Mouse (Mus musculus): ENCODE data around the gene Srsf3. TPM values are rescaled to one million over a fixed set of nuclear protein-coding genes. Genes with fewer than 3 reads are reported as not detected.
A peak's percentile ranks its signal among the peaks of the same experiment; 100 is the strongest.

The Srsf3 gene
- 937 and 1,031 TPM in 2 replicates for polyA plus RNA-seq (2014; fragmentation: Nextera tagmentation; extraction: Ambion mirVana)

- Histone ChIP-seq H3K4me2 (ENCODE audit: low read depth, low read length) (peak within 1 kb of the TSS; percentile 49), H3K4me3 (ENCODE audit: low read depth, low read length) (peak within 1 kb of the TSS; percentile 84), H3K27ac (replicated peaks; ENCODE audit: low read depth, low read length) (peak within 1 kb of the TSS; percentile 93), H3K36me3 (replicated peaks; ENCODE audit: control insufficient read depth, insufficient read depth, low read depth, low read length) (peaks cover 7% of the 10 kb centered on the region), H3K4me1 (ENCODE audit: control insufficient read depth, insufficient read depth, low read length) (no peaks in the 10 kb centered on the region; the same call in 1 of the 2 replicates), H3K9me3 (replicated peaks; ENCODE audit: control insufficient read depth, low read length) (no peaks in the 10 kb centered on the region), H3K27me3 (ENCODE audit: control insufficient read depth, insufficient read depth, low read length) (no peaks in the 10 kb centered on the region), H3K9ac (replicated peaks; ENCODE audit: low read length) (peak within 1 kb of the TSS; percentile 93)
- peak; percentile 93 for ATAC-seq (replicated peaks; ENCODE audit: insufficient number of reproducible peaks, low FRiP score, low TSS enrichment, low read depth)
- peak; percentile 100 for DNase-seq (ENCODE audit: low spot score)
- under 1% methylated on average over 77 of the region's 77 CpGs for WGBS
These were observed at the start of gene Srsf3 for GRCm38 (mm10) chr17:29032274-29033069. TSS of gene Srsf3 (plus strand) at chr17:29032628.

GRCm38 (mm10) chr17:28984724-28985420, 47.6 kb upstream of the Srsf3 start:
- no peak overlapping the region for H3K4me2 ChIP-seq (ENCODE audit: low read depth, low read length)
- no peaks in the 10 kb centered on the region for H3K4me1 ChIP-seq (ENCODE audit: control insufficient read depth, insufficient read depth, low read length)
- no peaks in the 10 kb centered on the region for H3K9me3 ChIP-seq (replicated peaks; ENCODE audit: control insufficient read depth, low read length)
- no peak for DNase-seq (ENCODE audit: low spot score)
- no peak for ATAC-seq (replicated peaks; ENCODE audit: insufficient number of reproducible peaks, low FRiP score, low TSS enrichment, low read depth)
- H3K36me3 ChIP-seq (replicated peaks; ENCODE audit: control insufficient read depth, insufficient read depth, low read depth, low read length), result peaks cover 3% of the 10 kb centered on the region; the same call in 1 of the 2 replicates
- H3K9ac ChIP-seq (replicated peaks; ENCODE audit: low read length), result no peak overlapping the region
- H3K27ac ChIP-seq (replicated peaks; ENCODE audit: low read depth, low read length), result no peak overlapping the region
- WGBS, result 79% methylated on average over 1 of the region's 1 CpGs
- no peak overlapping the region for H3K4me3 ChIP-seq (ENCODE audit: low read depth, low read length)
- H3K27me3 ChIP-seq (ENCODE audit: control insufficient read depth, insufficient read depth, low read length), result no peaks in the 10 kb centered on the region

GRCm38 (mm10) chr17:28986833-28987232, 45.6 kb upstream of the Srsf3 start:
- Histone ChIP-seq H3K9ac (replicated peaks; ENCODE audit: low read length) (no peak overlapping the region), H3K27ac (replicated peaks; ENCODE audit: low read depth, low read length) (no peak overlapping the region), H3K9me3 (replicated peaks; ENCODE audit: control insufficient read depth, low read length) (no peaks in the 10 kb centered on the region), H3K36me3 (replicated peaks; ENCODE audit: control insufficient read depth, insufficient read depth, low read depth, low read length) (no peaks in the 10 kb centered on the region; the same call in 1 of the 2 replicates), H3K4me1 (ENCODE audit: control insufficient read depth, insufficient read depth, low read length) (no peaks in the 10 kb centered on the region), H3K27me3 (ENCODE audit: control insufficient read depth, insufficient read depth, low read length) (no peaks in the 10 kb centered on the region), H3K4me3 (ENCODE audit: low read depth, low read length) (no peak overlapping the region), H3K4me2 (ENCODE audit: low read depth, low read length) (no peak overlapping the region)
- ATAC-seq (replicated peaks; ENCODE audit: insufficient number of reproducible peaks, low FRiP score, low TSS enrichment, low read depth) (no peak), DNase-seq (ENCODE audit: low spot score) (peak; percentile 57)

- H3K36me3 ChIP-seq (replicated peaks; ENCODE audit: control insufficient read depth, insufficient read depth, low read depth, low read length), result no peaks in the 10 kb centered on the region; the same call in 1 of the 2 replicates
- no peak overlapping the region for H3K27ac ChIP-seq (replicated peaks; ENCODE audit: low read depth, low read length)
- ATAC-seq (replicated peaks; ENCODE audit: insufficient number of reproducible peaks, low FRiP score, low TSS enrichment, low read depth) (no peak), DNase-seq (ENCODE audit: low spot score) (peak; percentile 65)
- no peak overlapping the region for H3K4me2 ChIP-seq (ENCODE audit: low read depth, low read length)
- no peak overlapping the region for H3K4me3 ChIP-seq (ENCODE audit: low read depth, low read length)
- no peaks in the 10 kb centered on the region for H3K27me3 ChIP-seq (ENCODE audit: control insufficient read depth, insufficient read depth, low read length)
- H3K9me3 ChIP-seq (replicated peaks; ENCODE audit: control insufficient read depth, low read length), result no peaks in the 10 kb centered on the region
- H3K9ac ChIP-seq (replicated peaks; ENCODE audit: low read length), result no peak overlapping the region
- 72% methylated on average over 4 of the region's 4 CpGs for WGBS
- H3K4me1 ChIP-seq (ENCODE audit: control insufficient read depth, insufficient read depth, low read length), result no peaks in the 10 kb centered on the region
These were observed 44.7 kb upstream of the Srsf3 start for GRCm38 (mm10) chr17:28987713-28988112.

- Histone ChIP-seq H3K4me2 (ENCODE audit: low read depth, low read length) (no peak overlapping the region), H3K9ac (replicated peaks; ENCODE audit: low read length) (no peak overlapping the region), H3K36me3 (replicated peaks; ENCODE audit: control insufficient read depth, insufficient read depth, low read depth, low read length) (no peaks in the 10 kb centered on the region; the same call in 1 of the 2 replicates), H3K4me3 (ENCODE audit: low read depth, low read length) (no peak overlapping the region), H3K9me3 (replicated peaks; ENCODE audit: control insufficient read depth, low read length) (no peaks in the 10 kb centered on the region), H3K27ac (replicated peaks; ENCODE audit: low read depth, low read length) (no peak overlapping the region), H3K27me3 (ENCODE audit: control insufficient read depth, insufficient read depth, low read length) (no peaks in the 10 kb centered on the region), H3K4me1 (ENCODE audit: control insufficient read depth, insufficient read depth, low read length) (no peaks in the 10 kb centered on the region)
- ATAC-seq (replicated peaks; ENCODE audit: insufficient number of reproducible peaks, low FRiP score, low TSS enrichment, low read depth) (no peak), DNase-seq (ENCODE audit: low spot score) (no peak)
- WGBS, result 90% methylated on average over 4 of the region's 4 CpGs
These were observed 44.1 kb upstream of the Srsf3 start for GRCm38 (mm10) chr17:28988291-28988690.

GRCm38 (mm10) chr17:28988996-28989395, 43.4 kb upstream of the Srsf3 start:
- Histone ChIP-seq H3K4me2 (ENCODE audit: low read depth, low read length) (no peak overlapping the region), H3K27ac (replicated peaks; ENCODE audit: low read depth, low read length) (no peak overlapping the region), H3K36me3 (replicated peaks; ENCODE audit: control insufficient read depth, insufficient read depth, low read depth, low read length) (no peaks in the 10 kb centered on the region; the same call in 1 of the 2 replicates), H3K4me3 (ENCODE audit: low read depth, low read length) (no peak overlapping the region), H3K27me3 (ENCODE audit: control insufficient read depth, insufficient read depth, low read length) (no peaks in the 10 kb centered on the region), H3K9me3 (replicated peaks; ENCODE audit: control insufficient read depth, low read length) (no peaks in the 10 kb centered on the region), H3K9ac (replicated peaks; ENCODE audit: low read length) (no peak overlapping the region), H3K4me1 (ENCODE audit: control insufficient read depth, insufficient read depth, low read length) (no peaks in the 10 kb centered on the region)
- ATAC-seq (replicated peaks; ENCODE audit: insufficient number of reproducible peaks, low FRiP score, low TSS enrichment, low read depth), result no peak
- DNase-seq (ENCODE audit: low spot score), result no peak
- WGBS, result 78% methylated on average over 3 of the region's 3 CpGs

GRCm38 (mm10) chr17:28990060-28990459, 42.4 kb upstream of the Srsf3 start:
- ATAC-seq (replicated peaks; ENCODE audit: insufficient number of reproducible peaks, low FRiP score, low TSS enrichment, low read depth) (no peak), DNase-seq (ENCODE audit: low spot score) (no peak)
- 75% methylated on average over 4 of the region's 4 CpGs for WGBS
- Histone ChIP-seq H3K4me3 (ENCODE audit: low read depth, low read length) (no peak overlapping the region), H3K36me3 (replicated peaks; ENCODE audit: control insufficient read depth, insufficient read depth, low read depth, low read length) (peaks cover 3% of the 10 kb centered on the region; the same call in 1 of the 2 replicates), H3K4me1 (ENCODE audit: control insufficient read depth, insufficient read depth, low read length) (no peaks in the 10 kb centered on the region), H3K9me3 (replicated peaks; ENCODE audit: control insufficient read depth, low read length) (no peaks in the 10 kb centered on the region), H3K27ac (replicated peaks; ENCODE audit: low read depth, low read length) (no peak overlapping the region), H3K27me3 (ENCODE audit: control insufficient read depth, insufficient read depth, low read length) (no peaks in the 10 kb centered on the region), H3K9ac (replicated peaks; ENCODE audit: low read length) (no peak overlapping the region), H3K4me2 (ENCODE audit: low read depth, low read length) (no peak overlapping the region)

GRCm38 (mm10) chr17:28991286-28991685, 41.1 kb upstream of the Srsf3 start:
- H3K9ac ChIP-seq (replicated peaks; ENCODE audit: low read length), result no peak overlapping the region
- no peak overlapping the region for H3K4me3 ChIP-seq (ENCODE audit: low read depth, low read length)
- no peaks in the 10 kb centered on the region for H3K27me3 ChIP-seq (ENCODE audit: control insufficient read depth, insufficient read depth, low read length)
- no peak overlapping the region for H3K4me2 ChIP-seq (ENCODE audit: low read depth, low read length)
- no peak overlapping the region for H3K27ac ChIP-seq (replicated peaks; ENCODE audit: low read depth, low read length)
- no peak for DNase-seq (ENCODE audit: low spot score)
- H3K9me3 ChIP-seq (replicated peaks; ENCODE audit: control insufficient read depth, low read length), result no peaks in the 10 kb centered on the region
- peaks cover 3% of the 10 kb centered on the region; the same call in 1 of the 2 replicates for H3K36me3 ChIP-seq (replicated peaks; ENCODE audit: control insufficient read depth, insufficient read depth, low read depth, low read length)
- 92% methylated on average over 9 of the region's 9 CpGs for WGBS
- no peak for ATAC-seq (replicated peaks; ENCODE audit: insufficient number of reproducible peaks, low FRiP score, low TSS enrichment, low read depth)
- no peaks in the 10 kb centered on the region for H3K4me1 ChIP-seq (ENCODE audit: control insufficient read depth, insufficient read depth, low read length)
